Mouse (Mus musculus) hindbrain, embryonic 14.5 days (tissue): ENCODE results near the gene Hhipl2. TPM values are rescaled to one million over a fixed set of nuclear protein-coding genes. Genes with fewer than 3 reads are reported as not detected.
"Not testable (repeated sequence)": the region's sequence is repeated elsewhere in the genome, so short reads cannot be mapped to it uniquely, and the experiment has no call there.

Source experiments
- ATAC-seq: fragments of 200-750 bp; cut with Nextera tagmentation; 2 replicates; pipeline ENCODE4 v1.8.0; 2017; ENCODE audit warnings: moderate number of reproducible peaks, mild to moderate bottlenecking, moderate TSS enrichment, moderate library complexity; ENCODE audit not compliant: low FRiP score
- DNase-seq: peaks from one replicate; pipeline ENCODE4 v3.0.0-alpha.2; 2015; ENCODE audit warnings: low spot score
- H3K27ac ChIP-seq: fragments of 300-500 bp; sonication (generic); 2 replicates; pipeline ENCODE4 v1.5.1; 2014; ENCODE audit warnings: mild to moderate bottlenecking, moderate library complexity
- H3K27me3 ChIP-seq: fragments of 300-500 bp; sonication (generic); 2 replicates; pipeline ENCODE4 v1.6.1; 2014; ENCODE audit warnings: mild to moderate bottlenecking, low read length, mixed read lengths; ENCODE audit not compliant: control insufficient read depth, insufficient read depth
- H3K36me3 ChIP-seq: fragments of 300-500 bp; sonication (generic); replicated peaks from 2 replicates; pipeline ENCODE4 v1.6.1; 2014; ENCODE audit not compliant: control insufficient read depth, insufficient read depth
- H3K4me1 ChIP-seq: fragments of 300-500 bp; sonication (generic); replicated peaks from 2 replicates; pipeline ENCODE4 v1.6.1; 2014; ENCODE audit warnings: antibody characterized with exemption, low read length, mixed read lengths; ENCODE audit not compliant: control insufficient read depth, insufficient read depth
- H3K4me2 ChIP-seq: fragments of 300-500 bp; sonication (generic); replicated peaks from 2 replicates; pipeline ENCODE4 v1.6.1; 2014; ENCODE audit warnings: mild to moderate bottlenecking, moderate library complexity
- H3K4me3 ChIP-seq: fragments of 300-500 bp; sonication (generic); replicated peaks from 2 replicates; pipeline ENCODE4 v1.5.1; 2014; ENCODE audit warnings: mild to moderate bottlenecking, low read length
- H3K9ac ChIP-seq: fragments of 300-500 bp; sonication (generic); 2 replicates; pipeline ENCODE4 v1.6.1; 2014
- H3K9me3 ChIP-seq: fragments of 300-500 bp; sonication (generic); 2 replicates; pipeline ENCODE4 v1.6.1; 2016; ENCODE audit warnings: low read length; ENCODE audit not compliant: control insufficient read depth
- WGBS: fragments of 180-500 bp; shearing (Covaris S2); extraction: QIAGEN DNeasy Blood & Tissue Kit; methylation state at CpG from one replicate; pipeline ENCODE4 v1.1.7; 2014; 5-methylcytosine and 5-hydroxymethylcytosine counted together
- polyA plus RNA-seq: library from polyadenylated mRNA; unstranded; fragments of >200 nt; fragmentation: Nextera tagmentation; extraction: Ambion mirVana; gene quantifications from 2 replicates; pipeline ENCODE4 v1.2.1, GENCODE M21; 2014

Hhipl2 gene
- 0.29 and 0.31 TPM in 2 replicates for polyA plus RNA-seq

DNA sequence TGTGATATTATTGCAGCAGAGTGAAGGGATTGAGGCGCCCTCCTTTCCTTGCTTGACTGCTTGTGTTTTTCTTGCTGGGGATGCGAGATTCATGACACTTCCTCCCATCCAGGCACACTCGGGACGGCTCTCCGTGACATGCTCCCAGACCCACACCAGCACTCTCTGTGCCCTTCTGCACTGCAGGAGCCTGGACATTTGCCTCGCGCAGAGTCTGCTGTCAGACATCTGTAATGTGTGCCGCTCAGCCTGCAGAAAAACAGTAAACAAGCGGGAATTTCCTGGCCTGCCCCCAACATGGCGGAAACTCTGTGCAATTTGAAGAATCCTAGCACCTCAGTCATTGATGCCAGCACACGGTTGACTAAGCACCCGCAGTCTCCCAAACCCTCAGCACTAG is at the start of gene Hhipl2:
TSS of gene Hhipl2 (plus strand) at position 343 of the 400 bp plus-strand sequence.
- no peak within 1 kb of the TSS for H3K9ac ChIP-seq
- H3K4me1 ChIP-seq, result no peaks in the 10 kb centered on the region
- H3K4me3 ChIP-seq, result no peak within 1 kb of the TSS
- H3K36me3 ChIP-seq, result no peaks in the 10 kb centered on the region
- no peak within 1 kb of the TSS for H3K27ac ChIP-seq
- ATAC-seq, result no peak
- DNase-seq, result no peak
- 82% methylated on average over 12 of the region's 12 CpGs for WGBS
- no peaks in the 10 kb centered on the region for H3K27me3 ChIP-seq
- H3K9me3 ChIP-seq, result no peaks in the 10 kb centered on the region
- no peak within 1 kb of the TSS for H3K4me2 ChIP-seq

DNA sequence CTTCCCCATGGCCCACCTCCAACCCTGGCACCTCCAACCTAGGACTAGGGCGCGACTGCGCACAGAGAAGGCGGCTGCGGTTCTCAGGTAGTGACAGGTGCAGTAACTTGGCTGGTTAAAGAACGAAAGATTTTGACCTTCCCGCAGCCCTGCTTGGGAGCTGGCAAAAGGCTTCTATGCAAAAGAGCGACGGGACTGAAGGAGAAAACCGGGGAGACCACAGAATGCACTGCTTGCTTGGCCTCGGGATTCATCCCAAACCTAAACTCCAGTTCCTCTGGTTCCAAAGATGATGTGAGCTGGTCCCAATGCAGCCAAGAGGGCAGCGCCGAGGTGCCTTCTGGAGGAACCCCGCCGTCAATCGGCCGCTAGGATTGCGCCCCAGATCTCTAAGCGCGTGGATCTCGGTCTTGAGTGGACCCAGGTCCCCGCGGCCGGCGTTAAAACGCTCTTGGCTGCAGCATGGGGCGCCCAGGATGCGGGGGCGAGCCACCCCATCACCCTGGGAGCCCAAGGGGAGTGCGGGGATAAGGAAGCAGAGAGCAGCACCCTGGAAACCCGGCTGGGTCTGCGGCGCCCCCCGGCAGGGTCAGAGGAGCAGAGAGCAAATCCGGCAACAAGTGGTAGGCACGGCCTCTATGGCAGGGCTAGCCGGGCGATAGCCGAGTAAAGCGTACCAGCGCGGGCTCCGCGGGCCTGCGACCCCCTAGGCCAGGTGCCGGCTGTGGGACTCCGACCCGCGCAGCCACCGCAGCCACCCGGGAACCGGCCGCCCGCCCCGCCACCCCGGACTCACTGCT is 49.2 kb upstream of the Hhipl2 start:
- ATAC-seq (peak; percentile 77), DNase-seq (no peak)
- peak overlapping the region; percentile 73 for H3K27ac ChIP-seq
- H3K9me3 ChIP-seq, result no peaks in the 10 kb centered on the region
- H3K27me3 ChIP-seq, result no peaks in the 10 kb centered on the region
- peak overlapping the region; percentile 76 for H3K4me2 ChIP-seq
- H3K4me1 ChIP-seq, result peaks cover 13% of the 10 kb centered on the region
- peak overlapping the region; percentile 70 for H3K4me3 ChIP-seq
- H3K9ac ChIP-seq, result peak overlapping the region; percentile 69
- peaks cover 17% of the 10 kb centered on the region for H3K36me3 ChIP-seq
- 2% methylated on average over 53 of the region's 56 CpGs for WGBS

DNA sequence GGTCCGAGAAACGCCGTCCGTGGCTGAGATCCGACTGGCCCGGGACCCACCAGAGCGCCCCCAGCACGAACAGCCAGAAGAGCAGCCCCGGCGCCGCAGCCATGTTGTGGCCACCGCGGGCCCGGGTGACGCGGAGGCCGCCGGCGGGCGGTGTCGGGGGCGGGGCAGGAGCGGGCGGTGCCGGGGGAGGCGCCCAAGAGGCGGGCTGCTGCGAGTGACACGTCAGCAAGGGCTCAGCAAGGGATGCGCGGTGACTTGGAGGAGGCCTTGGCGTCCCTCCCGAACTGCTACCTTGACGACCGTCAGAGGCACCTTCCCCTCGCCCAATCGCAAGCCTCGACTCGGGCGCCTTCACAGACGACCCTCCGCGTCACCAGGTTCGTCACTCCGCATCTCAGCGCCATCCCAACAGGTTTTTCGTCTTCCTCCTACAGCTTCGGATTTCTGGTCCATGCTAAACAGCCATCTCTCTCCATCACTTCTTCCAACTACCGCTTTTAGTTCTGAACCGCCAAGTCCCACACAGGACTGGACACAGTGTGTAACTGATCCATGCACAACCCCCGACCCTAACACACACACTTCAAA is 48.5 kb upstream of the Hhipl2 start, which contains the start of gene Mia3:
TSS of gene Mia3 (minus strand) at position 127 of the 588 bp plus-strand sequence.
- Histone ChIP-seq H3K4me3 (peak within 1 kb of the TSS; percentile 70), H3K9me3 (no peaks in the 10 kb centered on the region), H3K27me3 (no peaks in the 10 kb centered on the region), H3K9ac (peak within 1 kb of the TSS; percentile 69), H3K27ac (peak within 1 kb of the TSS; percentile 73), H3K36me3 (peaks cover 9% of the 10 kb centered on the region; the same call in 1 of the 2 replicates), H3K4me2 (peak within 1 kb of the TSS; percentile 76), H3K4me1 (peaks cover 13% of the 10 kb centered on the region)
- DNase-seq (peak; percentile 93), ATAC-seq (peak; percentile 98)
- under 1% methylated on average over 51 of the region's 51 CpGs for WGBS

DNA sequence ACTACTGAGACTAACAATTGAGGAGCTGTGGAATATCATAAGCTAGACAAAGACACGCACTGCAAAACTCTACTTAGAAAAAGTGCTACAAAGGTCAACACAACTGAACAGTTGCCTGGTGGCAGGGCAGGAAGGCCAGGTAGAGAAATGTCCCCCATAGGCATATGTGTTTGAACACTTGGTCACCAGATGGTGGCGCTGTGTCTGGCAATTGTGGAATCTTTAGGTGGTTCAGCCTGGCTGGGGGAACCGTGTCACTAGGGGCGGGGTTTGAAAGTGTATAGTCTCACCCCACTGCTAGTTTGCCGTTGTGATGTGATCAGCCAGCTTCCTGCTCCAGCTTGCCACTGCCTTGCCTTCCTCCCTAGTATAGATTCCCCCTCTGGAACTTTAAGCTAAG is 43.3 kb upstream of the Hhipl2 start:
- H3K9me3 ChIP-seq, result no peaks in the 10 kb centered on the region; the same call in 1 of the 2 replicates
- no peaks in the 10 kb centered on the region; the same call in 1 of the 2 replicates for H3K4me1 ChIP-seq
- no peak overlapping the region for H3K4me3 ChIP-seq
- 82% methylated on average over 5 of the region's 5 CpGs for WGBS
- ATAC-seq (no peak), DNase-seq (no peak)
- no peaks in the 10 kb centered on the region for H3K27me3 ChIP-seq
- H3K9ac ChIP-seq, result no peak overlapping the region
- H3K36me3 ChIP-seq, result no peaks in the 10 kb centered on the region
- no peak overlapping the region for H3K4me2 ChIP-seq
- H3K27ac ChIP-seq, result no peak overlapping the region

DNA sequence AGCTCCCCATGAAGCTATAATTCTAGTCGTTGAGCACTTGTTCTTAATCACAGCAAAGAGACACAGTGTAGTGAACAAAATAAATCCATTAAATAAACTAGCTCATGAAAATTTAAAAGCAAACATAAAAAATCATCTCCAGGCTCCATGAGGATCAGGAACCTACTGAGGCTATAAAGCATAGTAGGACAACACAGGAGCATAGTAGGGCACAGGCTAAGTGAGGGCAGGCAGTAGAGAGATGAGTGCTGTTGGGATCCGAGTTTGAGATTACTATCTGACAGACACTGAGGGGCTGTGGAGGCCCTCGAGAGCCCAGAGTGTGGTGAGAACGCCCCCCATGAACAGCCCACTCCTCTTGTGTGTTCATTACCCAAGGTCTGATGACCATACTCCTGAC is 41.0 kb upstream of the Hhipl2 start:
- H3K4me2 ChIP-seq, result no peak overlapping the region
- no peak overlapping the region for H3K27ac ChIP-seq
- DNase-seq (no peak), ATAC-seq (no peak)
- 0 out of 2 replicates have a peak, but pooled peaks cover under 1% of the 10 kb centered on the region for H3K27me3 ChIP-seq
- H3K4me3 ChIP-seq, result no peak overlapping the region
- no peaks in the 10 kb centered on the region for H3K4me1 ChIP-seq
- no peaks in the 10 kb centered on the region for H3K36me3 ChIP-seq
- H3K9me3 ChIP-seq, result no peaks in the 10 kb centered on the region; the same call in 1 of the 2 replicates
- H3K9ac ChIP-seq, result no peak overlapping the region
- 81% methylated on average over 4 of the region's 4 CpGs for WGBS

DNA sequence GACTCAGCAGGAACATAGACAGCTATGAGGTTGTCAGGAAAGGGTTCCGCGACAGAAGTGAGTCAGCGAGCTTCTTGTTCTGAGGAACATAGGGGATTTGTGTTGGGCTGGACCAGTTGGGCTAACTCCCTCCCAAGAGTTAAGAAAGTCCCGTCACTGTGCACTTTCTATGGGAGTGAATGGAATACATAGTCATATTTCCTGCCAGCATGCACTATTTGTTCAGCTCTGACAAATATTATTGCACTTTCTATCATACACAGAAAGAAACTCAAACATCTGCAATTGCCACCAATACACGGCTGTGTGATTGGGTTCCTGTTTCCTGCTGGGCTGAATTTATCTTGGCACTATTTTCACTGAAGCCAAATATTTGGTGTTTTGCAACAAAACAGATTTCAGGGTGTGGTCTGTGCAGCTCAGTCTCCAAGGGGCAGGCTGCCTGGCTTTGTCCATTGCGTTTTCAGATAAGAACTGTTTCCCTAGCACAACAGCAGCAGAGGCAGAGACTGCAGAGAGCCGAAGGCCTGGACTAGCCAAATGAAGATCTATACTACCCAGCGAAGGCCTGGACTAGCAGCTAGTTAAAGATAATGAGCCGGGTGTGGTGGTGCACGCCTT is 39.6 kb upstream of the Hhipl2 start:
- H3K27ac ChIP-seq, result no peak overlapping the region
- no peak overlapping the region for H3K4me3 ChIP-seq
- 92% methylated on average over 10 of the region's 10 CpGs for WGBS
- no peak overlapping the region for H3K9ac ChIP-seq
- no peak overlapping the region for H3K4me2 ChIP-seq
- no peaks in the 10 kb centered on the region for H3K36me3 ChIP-seq
- no peak for ATAC-seq
- peaks cover 5% of the 10 kb centered on the region; the same call in 1 of the 2 replicates for H3K27me3 ChIP-seq
- DNase-seq, result no peak
- H3K4me1 ChIP-seq, result no peaks in the 10 kb centered on the region
- no peaks in the 10 kb centered on the region; the same call in 1 of the 2 replicates for H3K9me3 ChIP-seq

DNA sequence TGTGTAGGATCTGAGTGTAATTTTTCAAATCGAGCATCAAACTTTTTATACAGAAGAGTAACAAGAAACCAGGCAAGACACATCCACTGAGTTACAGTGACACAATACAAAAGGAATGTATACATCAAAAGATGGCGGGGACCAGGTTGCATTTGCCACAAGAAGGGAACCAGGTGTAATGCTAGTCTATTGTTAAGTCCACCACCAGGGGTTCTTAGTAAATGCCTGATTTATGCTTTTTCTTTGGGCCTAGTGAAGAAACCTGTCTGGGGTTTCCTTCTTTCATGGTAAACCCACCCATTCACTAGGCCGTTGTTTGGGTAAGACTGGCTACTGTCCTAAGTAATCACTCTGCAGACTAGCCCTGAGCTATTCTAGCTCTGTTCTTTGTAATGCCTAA is 38.6 kb upstream of the Hhipl2 start:
- not testable (repeated sequence) for ATAC-seq, H3K4me1 ChIP-seq, H3K9ac ChIP-seq, DNase-seq, H3K27me3 ChIP-seq, H3K27ac ChIP-seq, H3K4me2 ChIP-seq, H3K36me3 ChIP-seq, H3K4me3 ChIP-seq, H3K9me3 ChIP-seq
- 83% methylated on average over 3 of the region's 3 CpGs for WGBS

DNA sequence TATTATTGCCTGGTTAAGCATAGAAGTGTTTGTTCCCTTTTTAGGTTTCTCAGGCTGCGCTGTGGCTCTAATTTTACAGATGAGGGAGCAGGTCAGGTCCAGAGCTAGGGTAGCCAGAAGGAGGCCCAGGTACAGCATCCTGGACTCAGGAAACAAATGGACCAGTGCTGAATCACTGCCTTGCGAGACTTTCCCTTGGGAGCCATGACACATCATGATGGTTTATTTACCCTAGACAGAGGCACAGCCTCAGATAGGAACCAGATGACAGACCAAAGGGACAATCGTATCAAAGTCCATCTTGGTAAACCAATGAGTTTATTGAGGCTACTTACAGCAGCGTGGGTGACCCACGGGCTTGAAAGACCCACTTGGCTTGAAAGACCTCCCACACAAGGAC is 36.2 kb upstream of the Hhipl2 start:
- H3K36me3 ChIP-seq, result no peaks in the 10 kb centered on the region
- peaks cover 25% of the 10 kb centered on the region for H3K27me3 ChIP-seq
- DNase-seq (no peak), ATAC-seq (no peak)
- WGBS, result 84% methylated on average over 5 of the region's 5 CpGs
- no peaks in the 10 kb centered on the region for H3K4me1 ChIP-seq
- H3K4me3 ChIP-seq, result no peak overlapping the region
- H3K9me3 ChIP-seq, result no peaks in the 10 kb centered on the region
- H3K27ac ChIP-seq, result no peak overlapping the region
- H3K9ac ChIP-seq, result no peak overlapping the region
- H3K4me2 ChIP-seq, result no peak overlapping the region

DNA sequence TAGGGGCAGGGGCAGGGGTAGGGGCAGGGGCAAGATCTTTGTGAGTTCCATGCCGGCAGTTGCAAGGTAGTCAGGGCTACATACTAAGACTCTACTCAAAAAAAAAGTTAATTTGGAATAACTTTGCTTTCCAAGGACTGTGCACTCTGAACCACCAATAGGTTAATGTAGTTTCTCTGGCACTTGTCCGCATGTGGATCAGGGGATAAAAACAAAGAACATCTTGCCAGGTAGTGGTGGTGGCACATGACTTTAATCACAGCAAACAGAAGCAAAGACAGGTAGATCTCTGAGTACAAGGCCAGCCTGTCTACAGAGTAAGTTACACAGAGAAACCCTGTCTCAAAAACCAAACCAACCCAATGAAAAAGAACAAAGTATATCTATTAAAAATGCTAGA is 35.4 kb upstream of the Hhipl2 start:
- peaks cover 25% of the 10 kb centered on the region for H3K27me3 ChIP-seq
- no peak overlapping the region for H3K4me2 ChIP-seq
- no peak for ATAC-seq
- no peaks in the 10 kb centered on the region for H3K4me1 ChIP-seq
- H3K27ac ChIP-seq, result no peak overlapping the region
- no peak overlapping the region for H3K4me3 ChIP-seq
- 83% methylated on average over 2 of the region's 2 CpGs for WGBS
- DNase-seq, result no peak
- H3K36me3 ChIP-seq, result no peaks in the 10 kb centered on the region
- H3K9ac ChIP-seq, result no peak overlapping the region
- no peaks in the 10 kb centered on the region for H3K9me3 ChIP-seq
